Mouse (Mus musculus): ENCODE data around the gene Myb. TPM values are rescaled to one million over a fixed set of nuclear protein-coding genes. Genes with fewer than 3 reads are reported as not detected.

Gene Myb
- polyA plus RNA-seq, 1 experiment = 334 TPM

DNA sequence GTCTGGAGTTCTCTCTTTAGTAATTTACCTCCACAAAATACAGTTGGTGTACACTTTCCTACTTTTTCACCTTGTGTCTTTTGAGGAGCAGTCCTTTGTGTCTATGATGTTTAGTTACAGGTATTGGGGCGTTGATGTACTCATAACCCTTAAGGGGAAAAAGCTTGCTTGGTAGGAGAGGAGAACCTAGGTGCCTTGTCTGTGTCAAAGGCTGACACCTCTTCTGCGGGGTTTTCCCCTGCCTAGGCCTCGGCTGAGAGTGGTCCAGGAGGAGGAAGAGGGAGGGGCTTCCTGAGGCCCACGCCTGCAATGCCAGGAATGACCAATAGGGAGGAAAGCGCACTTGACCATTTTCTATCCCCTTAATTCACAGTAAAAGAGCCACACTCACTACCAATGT, 17.9 kb upstream of the Myb start:
- TF ChIP-seq CTCF (IDR thresholded peaks at IDR 0.05; ENCODE audit: borderline replicate concordance, control insufficient read depth, extremely low read depth, insufficient read depth, low read length, poor library complexity) (no peak), POLR2A (IDR thresholded peaks at IDR 0.05; ENCODE audit: control insufficient read depth, extremely low read depth, insufficient read depth, low read length, poor library complexity) (no peak)
- DNase-seq = no peak
- WGBS = 62% methylated on average over 5 of the region's 5 CpGs
- Histone ChIP-seq H3K36me3 (ENCODE audit: control insufficient read depth, insufficient read depth, low read length) (no peaks in the 10 kb centered on the region), H3K27ac (ENCODE audit: control insufficient read depth, insufficient read depth, low read length) (no peak overlapping the region), H3K4me1 (replicated peaks; ENCODE audit: control insufficient read depth, insufficient read depth, low read length) (peaks cover 11% of the 10 kb centered on the region), H3K4me3 (ENCODE audit: control insufficient read depth, insufficient read depth, low read length) (no peak overlapping the region), H3K27me3 (ENCODE audit: control insufficient read depth, insufficient read depth, low read length) (no peaks in the 10 kb centered on the region)

DNA sequence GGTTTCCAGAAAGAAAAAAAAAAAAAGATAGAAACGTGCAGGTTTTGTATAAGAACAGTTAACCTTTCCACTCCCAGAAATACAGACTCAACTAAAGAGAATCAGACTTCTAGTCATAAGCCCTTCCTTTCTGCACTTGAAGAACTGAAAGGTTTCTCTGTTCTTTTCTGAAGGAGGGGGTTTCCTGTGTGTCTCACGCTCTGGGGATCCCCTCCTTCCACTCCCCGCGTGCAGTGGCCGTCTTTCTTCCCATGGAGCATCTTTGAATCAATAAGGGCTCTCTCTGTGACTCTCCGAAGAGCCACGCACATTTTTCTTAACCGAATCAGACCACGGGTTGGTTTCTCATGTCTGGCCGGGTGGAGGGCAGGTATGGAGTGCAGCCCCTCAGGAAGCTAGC, 17.5 kb upstream of the Myb start:
- 47% methylated on average over 10 of the region's 10 CpGs for WGBS

DNA sequence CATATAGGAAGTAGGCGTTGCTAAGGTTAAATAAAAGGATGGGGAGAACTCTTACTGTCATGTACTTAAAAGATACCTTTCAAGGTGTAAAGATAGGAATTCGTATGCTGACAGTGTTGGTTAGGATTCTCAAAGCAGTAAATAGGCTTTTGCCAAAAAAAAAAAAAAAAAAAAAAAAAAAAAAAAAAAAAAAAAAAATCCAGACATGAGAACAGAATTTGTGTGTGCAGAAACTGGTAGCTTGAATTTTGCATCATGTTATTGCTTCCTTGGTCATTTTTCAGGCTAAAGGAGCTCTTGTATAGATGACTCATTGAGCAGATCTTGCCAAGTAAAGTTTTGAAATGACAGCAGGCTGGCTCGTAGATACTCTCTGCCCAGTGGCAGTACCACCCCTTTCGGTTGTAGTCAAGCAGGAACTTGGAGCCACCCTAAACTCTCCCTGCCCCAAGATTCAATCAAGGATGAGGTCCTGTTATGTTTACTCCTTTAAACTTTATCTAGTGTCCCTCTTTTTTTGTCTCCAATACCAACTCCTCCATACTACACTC, 11.9 kb upstream of the Myb start:
- H3K36me3 ChIP-seq (ENCODE audit: control insufficient read depth, insufficient read depth, low read length) = no peaks in the 10 kb centered on the region
- DNase-seq = no peak
- H3K4me1 ChIP-seq (replicated peaks; ENCODE audit: control insufficient read depth, insufficient read depth, low read length) = peaks cover 2% of the 10 kb centered on the region; the same call in 1 of the 2 replicates
- H3K4me3 ChIP-seq (ENCODE audit: control insufficient read depth, insufficient read depth, low read length) = no peak overlapping the region
- no peaks in the 10 kb centered on the region for H3K27me3 ChIP-seq (ENCODE audit: control insufficient read depth, insufficient read depth, low read length)
- 92% methylated on average over 4 of the region's 4 CpGs for WGBS
- no peak overlapping the region for H3K27ac ChIP-seq (ENCODE audit: control insufficient read depth, insufficient read depth, low read length)
- TF ChIP-seq POLR2A (IDR thresholded peaks at IDR 0.05; ENCODE audit: control insufficient read depth, extremely low read depth, insufficient read depth, low read length, poor library complexity) (no peak), CTCF (IDR thresholded peaks at IDR 0.05; ENCODE audit: borderline replicate concordance, control insufficient read depth, extremely low read depth, insufficient read depth, low read length, poor library complexity) (no peak)

More for the DNA sequence above, 17.5 kb upstream of the Myb start:
- Histone ChIP-seq H3K36me3 (ENCODE audit: control insufficient read depth, insufficient read depth, low read length) (no peaks in the 10 kb centered on the region), H3K27me3 (ENCODE audit: control insufficient read depth, insufficient read depth, low read length) (no peaks in the 10 kb centered on the region), H3K27ac (ENCODE audit: control insufficient read depth, insufficient read depth, low read length) (no peak overlapping the region), H3K4me3 (ENCODE audit: control insufficient read depth, insufficient read depth, low read length) (no peak overlapping the region), H3K4me1 (replicated peaks; ENCODE audit: control insufficient read depth, insufficient read depth, low read length) (peaks cover 10% of the 10 kb centered on the region)
- TF ChIP-seq CTCF (IDR thresholded peaks at IDR 0.05; ENCODE audit: borderline replicate concordance, control insufficient read depth, extremely low read depth, insufficient read depth, low read length, poor library complexity) (no peak), POLR2A (IDR thresholded peaks at IDR 0.05; ENCODE audit: control insufficient read depth, extremely low read depth, insufficient read depth, low read length, poor library complexity) (no peak)
- DNase-seq = no peak

DNA sequence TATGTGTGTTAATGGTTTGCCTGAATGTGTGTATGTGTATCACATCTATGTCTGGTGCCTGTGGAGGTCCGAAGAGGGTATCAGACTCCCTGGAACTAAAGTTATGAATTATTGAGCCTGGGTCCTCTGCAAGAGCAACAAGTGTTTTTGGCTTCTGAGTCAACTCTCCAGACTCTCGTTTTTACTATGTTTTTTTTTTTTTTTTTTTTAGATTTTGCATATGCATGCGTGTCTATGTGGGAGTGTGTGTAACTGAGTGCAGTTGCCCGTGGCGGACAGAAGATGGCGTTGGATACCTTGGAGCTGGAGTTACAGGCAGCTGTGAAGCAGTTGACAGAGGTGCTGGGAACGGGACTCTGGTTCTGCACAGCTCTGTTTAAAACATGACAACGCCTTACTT, 7.7 kb upstream of the Myb start:
- TF ChIP-seq CTCF (IDR thresholded peaks at IDR 0.05; ENCODE audit: borderline replicate concordance, control insufficient read depth, extremely low read depth, insufficient read depth, low read length, poor library complexity) (no peak), POLR2A (IDR thresholded peaks at IDR 0.05; ENCODE audit: control insufficient read depth, extremely low read depth, insufficient read depth, low read length, poor library complexity) (no peak)
- Histone ChIP-seq H3K36me3 (ENCODE audit: control insufficient read depth, insufficient read depth, low read length) (no peaks in the 10 kb centered on the region), H3K4me1 (replicated peaks; ENCODE audit: control insufficient read depth, insufficient read depth, low read length) (no peaks in the 10 kb centered on the region), H3K4me3 (ENCODE audit: control insufficient read depth, insufficient read depth, low read length) (no peak overlapping the region), H3K27me3 (ENCODE audit: control insufficient read depth, insufficient read depth, low read length) (no peaks in the 10 kb centered on the region), H3K27ac (ENCODE audit: control insufficient read depth, insufficient read depth, low read length) (no peak overlapping the region)
- 99% methylated on average over 8 of the region's 8 CpGs for WGBS
- no peak for DNase-seq

DNA sequence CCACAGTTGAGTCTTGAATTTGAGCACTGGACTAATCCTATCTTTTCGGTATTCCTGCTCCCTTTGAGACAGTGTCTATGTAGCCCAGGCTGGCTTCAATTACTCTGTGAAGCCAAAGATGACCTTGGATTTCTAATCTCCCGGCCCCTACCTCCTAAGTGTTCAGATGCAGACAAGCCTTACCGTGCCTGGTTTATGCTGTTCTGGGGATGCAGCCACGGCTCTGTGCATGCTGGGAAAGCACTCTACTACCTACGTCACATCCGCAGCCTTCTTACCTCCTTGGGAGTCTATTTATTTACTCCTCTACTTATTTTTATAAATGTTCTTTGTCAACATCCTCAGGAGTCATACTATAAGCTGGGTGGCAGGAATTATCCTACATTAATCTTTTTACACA, 7.1 kb upstream of the Myb start:
- Histone ChIP-seq H3K27ac (ENCODE audit: control insufficient read depth, insufficient read depth, low read length) (no peak overlapping the region), H3K36me3 (ENCODE audit: control insufficient read depth, insufficient read depth, low read length) (no peaks in the 10 kb centered on the region), H3K4me3 (ENCODE audit: control insufficient read depth, insufficient read depth, low read length) (no peak overlapping the region), H3K27me3 (ENCODE audit: control insufficient read depth, insufficient read depth, low read length) (no peaks in the 10 kb centered on the region), H3K4me1 (replicated peaks; ENCODE audit: control insufficient read depth, insufficient read depth, low read length) (no peaks in the 10 kb centered on the region)
- no peak for TF ChIP-seq CTCF (IDR thresholded peaks at IDR 0.05; ENCODE audit: borderline replicate concordance, control insufficient read depth, extremely low read depth, insufficient read depth, low read length, poor library complexity)
- no peak for TF ChIP-seq POLR2A (IDR thresholded peaks at IDR 0.05; ENCODE audit: control insufficient read depth, extremely low read depth, insufficient read depth, low read length, poor library complexity)
- WGBS = 97% methylated on average over 6 of the region's 6 CpGs
- DNase-seq = no peak

DNA sequence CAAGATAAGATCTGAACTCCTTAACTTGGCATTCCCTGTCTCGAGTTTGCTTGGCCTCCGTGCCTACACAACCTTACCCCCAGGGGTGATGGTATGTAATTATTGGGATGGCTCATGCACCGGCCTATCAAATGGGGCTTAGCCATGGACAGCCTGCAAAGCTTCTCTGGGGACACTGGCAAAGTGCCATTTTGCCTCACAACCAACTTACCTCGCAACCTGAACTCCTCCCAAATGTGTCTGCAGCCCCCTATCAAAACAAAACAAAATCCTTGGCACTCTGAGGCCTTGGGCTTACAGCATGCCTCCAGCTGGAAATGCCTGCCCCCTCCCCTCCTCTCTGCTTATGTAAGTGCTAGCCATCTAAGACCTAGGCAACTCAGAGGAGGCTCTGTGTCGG, 6.4 kb upstream of the Myb start:
- Histone ChIP-seq H3K27ac (ENCODE audit: control insufficient read depth, insufficient read depth, low read length) (no peak overlapping the region), H3K4me1 (replicated peaks; ENCODE audit: control insufficient read depth, insufficient read depth, low read length) (no peaks in the 10 kb centered on the region), H3K27me3 (ENCODE audit: control insufficient read depth, insufficient read depth, low read length) (no peaks in the 10 kb centered on the region), H3K36me3 (ENCODE audit: control insufficient read depth, insufficient read depth, low read length) (no peaks in the 10 kb centered on the region), H3K4me3 (ENCODE audit: control insufficient read depth, insufficient read depth, low read length) (no peak overlapping the region)
- WGBS = 92% methylated on average over 5 of the region's 5 CpGs
- DNase-seq = no peak
- TF ChIP-seq CTCF (IDR thresholded peaks at IDR 0.05; ENCODE audit: borderline replicate concordance, control insufficient read depth, extremely low read depth, insufficient read depth, low read length, poor library complexity) (no peak), POLR2A (IDR thresholded peaks at IDR 0.05; ENCODE audit: control insufficient read depth, extremely low read depth, insufficient read depth, low read length, poor library complexity) (no peak)

DNA sequence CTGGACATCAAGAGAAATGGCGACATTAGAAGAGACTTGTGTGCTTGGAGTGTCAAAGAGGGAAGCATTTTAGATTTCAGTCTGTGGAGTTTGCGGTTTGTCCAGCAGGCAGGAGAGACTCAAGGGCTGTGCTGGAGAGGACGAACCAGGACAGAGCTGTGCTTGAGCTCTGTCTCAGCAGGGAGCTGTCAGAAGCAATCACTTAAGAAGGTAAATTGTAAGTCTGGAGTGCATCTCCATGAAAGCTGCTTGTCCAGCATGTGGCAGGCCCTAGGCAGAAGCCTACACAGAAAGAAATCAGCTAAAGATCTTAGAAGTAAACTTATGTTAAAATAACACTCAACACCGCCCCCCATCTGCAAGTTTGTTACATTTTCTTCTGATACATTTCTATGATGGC, 4.6 kb upstream of the Myb start:
- Histone ChIP-seq H3K27me3 (ENCODE audit: control insufficient read depth, insufficient read depth, low read length) (no peaks in the 10 kb centered on the region), H3K4me1 (replicated peaks; ENCODE audit: control insufficient read depth, insufficient read depth, low read length) (no peaks in the 10 kb centered on the region), H3K36me3 (ENCODE audit: control insufficient read depth, insufficient read depth, low read length) (no peaks in the 10 kb centered on the region), H3K27ac (ENCODE audit: control insufficient read depth, insufficient read depth, low read length) (no peak overlapping the region), H3K4me3 (ENCODE audit: control insufficient read depth, insufficient read depth, low read length) (no peak overlapping the region)
- 98% methylated on average over 4 of the region's 4 CpGs for WGBS
- DNase-seq = no peak
- TF ChIP-seq CTCF (IDR thresholded peaks at IDR 0.05; ENCODE audit: borderline replicate concordance, control insufficient read depth, extremely low read depth, insufficient read depth, low read length, poor library complexity) (no peak), POLR2A (IDR thresholded peaks at IDR 0.05; ENCODE audit: control insufficient read depth, extremely low read depth, insufficient read depth, low read length, poor library complexity) (no peak)

All from thymus, adult 2 months (tissue).